ENCODE assay signal across 10 mouse cellular contexts in genomic region chr16:5672871-5673270, GRCm38 (mm10).
DNase-seq lines count a peak whose midpoint lies in the region; ATAC-seq and TF ChIP-seq lines count a peak whose summit lies in the region.
"Had no signal": no experiment of that assay in that cellular context is flagged by ENCODE, and none has a peak within 500 bp of the region (broad histone marks: within the 10 kb centered on the region; RNA-seq: fewer than 3 reads in every experiment).

No protein-coding gene starts in this region.

- DNase-seq in kidney, postnatal 10 days, result peak; percentile 16
- DNase-seq in kidney, adult 11 months, result no peak
- peak; percentile 8 for DNase-seq in right cerebral cortex, postnatal 4 days
- no peak for DNase-seq in right cerebral cortex, adult 2 months (ENCODE audit: low spot score in 2 of 2)
- peak; percentile 47 to 67 for DNase-seq in cerebellum, adult 2 months
- DNase-seq in thymus, adult 2 months, result no peak
- DNase-seq: lung, postnatal 36 days had no signal

- H3K27me3 ChIP-seq in cerebellum, adult 2 months (ENCODE audit: control insufficient read depth, insufficient read depth, low read length), result no peaks in the 10 kb centered on the region
- no peaks in the 10 kb centered on the region for H3K27me3 ChIP-seq in liver, embryonic 12.5 days (replicated peaks)
- no peaks in the 10 kb centered on the region for H3K27me3 ChIP-seq in thymus, adult 2 months (ENCODE audit: control insufficient read depth, insufficient read depth, low read length)
- H3K27me3 ChIP-seq: limb, embryonic 12.5 days had no signal

- no peak for TF ChIP-seq POLR2A in cerebellum, adult 2 months (IDR thresholded peaks at IDR 0.05; ENCODE audit: borderline replicate concordance, insufficient read depth, low read length)
- TF ChIP-seq POLR2A in thymus, adult 2 months (IDR thresholded peaks at IDR 0.05; ENCODE audit: control insufficient read depth, extremely low read depth, insufficient read depth, low read length, poor library complexity), result no peak

- no peak for ATAC-seq in liver, embryonic 12.5 days

- 10% methylated on average over 4 of the region's 4 CpGs for WGBS in cerebellum, adult 2 months
- WGBS in liver, embryonic 12.5 days (ENCODE audit: insufficient replicate concordance), result 56% methylated on average over 4 of the region's 4 CpGs
- 65% methylated on average over 4 of the region's 4 CpGs for WGBS in thymus, adult 2 months

- peaks cover 4% of the 10 kb centered on the region for H3K4me1 ChIP-seq in cerebellum, adult 2 months (ENCODE audit: control insufficient read depth, insufficient read depth, low read length)
- H3K4me1 ChIP-seq in liver, embryonic 12.5 days, result no peaks in the 10 kb centered on the region
- H3K4me1 ChIP-seq in thymus, adult 2 months (replicated peaks; ENCODE audit: control insufficient read depth, insufficient read depth, low read length), result no peaks in the 10 kb centered on the region
- H3K4me1 ChIP-seq: limb, embryonic 12.5 days had no signal

- H3K27ac ChIP-seq in cerebellum, adult 2 months (ENCODE audit: insufficient read depth, low read length), result no peak overlapping the region
- H3K27ac ChIP-seq in liver, embryonic 12.5 days, result no peak overlapping the region
- H3K27ac ChIP-seq in thymus, adult 2 months (ENCODE audit: control insufficient read depth, insufficient read depth, low read length), result no peak overlapping the region
- H3K27ac ChIP-seq: kidney, postnatal 0 days; limb, embryonic 12.5 days had no signal

- TF ChIP-seq CTCF in cerebellum, adult 2 months (IDR thresholded peaks at IDR 0.05; ENCODE audit: borderline replicate concordance, insufficient read depth, low read depth, low read length), result no peak
- TF ChIP-seq CTCF in thymus, adult 2 months (IDR thresholded peaks at IDR 0.05; ENCODE audit: borderline replicate concordance, control insufficient read depth, extremely low read depth, insufficient read depth, low read length, poor library complexity), result no peak

- no peak overlapping the region for H3K4me2 ChIP-seq in liver, embryonic 12.5 days
- H3K4me2 ChIP-seq: limb, embryonic 12.5 days had no signal

- H3K4me3 ChIP-seq in cerebellum, adult 2 months (replicated peaks; ENCODE audit: insufficient read depth, low read depth, low read length), result no peak overlapping the region
- H3K4me3 ChIP-seq in liver, embryonic 12.5 days, result no peak overlapping the region
- no peak overlapping the region for H3K4me3 ChIP-seq in thymus, adult 2 months (ENCODE audit: control insufficient read depth, insufficient read depth, low read length)
- H3K4me3 ChIP-seq: limb, embryonic 12.5 days had no signal

- no peak overlapping the region for H3K9ac ChIP-seq in liver, embryonic 12.5 days
- H3K9ac ChIP-seq: limb, embryonic 12.5 days had no signal

- no peaks in the 10 kb centered on the region for H3K36me3 ChIP-seq in liver, embryonic 12.5 days
- no peaks in the 10 kb centered on the region for H3K36me3 ChIP-seq in thymus, adult 2 months (ENCODE audit: control insufficient read depth, insufficient read depth, low read length)
- H3K36me3 ChIP-seq: limb, embryonic 12.5 days had no signal

- H3K9me3 ChIP-seq in liver, embryonic 12.5 days (replicated peaks), result no peaks in the 10 kb centered on the region
- H3K9me3 ChIP-seq: limb, embryonic 12.5 days had no signal

Comparison
In these comparisons a context has a peak if more than half of its experiments do, and no peak if none do; other contexts are left out.
1. DNase-seq: peak in kidney, postnatal 10 days (single experiment), right cerebral cortex, postnatal 4 days (single experiment) and cerebellum, adult 2 months (2 of 2); none in kidney, adult 11 months (single experiment), right cerebral cortex, adult 2 months (0 of 2) and thymus, adult 2 months (single experiment).